Mouse (Mus musculus): ENCODE measurements around the gene Cacnb3.

The Cacnb3 gene

GRCm38 (mm10) chr15:98676471-98676870 is 45.8 kb downstream of the Cacnb3 start:
- DNase-seq: peak; percentile 68 to 70

GRCm38 (mm10) chr15:98676940-98677728 is 46.5 kb downstream of the Cacnb3 start, which contains the start of gene Rnd1:
Gene Rnd1, minus strand, starts transcription at chr15:98677461.
- peak; percentile 94 to 95 for DNase-seq

DNA sequence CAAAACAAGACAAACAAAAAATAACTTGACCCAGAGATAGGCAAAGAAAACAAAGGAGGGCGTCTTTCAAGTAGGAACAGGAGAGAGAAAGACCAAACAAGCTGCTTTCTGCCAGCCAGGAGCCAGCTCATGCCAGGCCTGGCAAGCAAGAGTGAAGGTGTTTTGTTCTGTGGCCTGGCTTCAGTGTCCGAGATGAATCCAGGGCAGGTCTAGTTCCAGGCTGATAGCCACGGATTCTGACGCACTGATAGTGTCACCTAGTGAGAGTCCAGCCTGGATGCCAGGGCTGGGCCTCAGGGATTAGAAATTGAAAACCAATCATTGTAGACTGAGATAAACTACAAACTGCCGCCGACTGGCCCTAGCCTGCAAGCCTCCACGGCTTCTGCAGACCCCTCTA is 47.3 kb downstream of the Cacnb3 start:
- DNase-seq: peak in 1 of 2 experiments; percentile 35

DNA sequence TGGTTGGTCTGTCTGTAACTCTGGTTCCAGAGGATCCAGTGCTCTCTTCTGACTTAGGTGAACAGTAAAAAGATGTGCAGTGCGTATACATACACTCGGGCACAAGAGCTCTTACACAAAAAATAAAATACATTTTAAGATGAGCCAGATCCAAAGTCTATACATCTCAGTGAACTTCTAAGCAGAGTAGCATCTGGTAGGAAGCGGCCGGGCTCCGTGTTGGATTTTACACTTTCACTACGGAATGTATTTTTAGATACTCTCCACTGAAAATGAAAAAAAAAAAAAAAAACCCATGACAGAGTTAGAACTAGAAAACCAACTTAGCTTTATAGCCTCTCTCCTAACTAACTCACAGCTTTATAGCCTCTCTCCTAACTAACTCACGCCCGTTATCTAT is 50.0 kb downstream of the Cacnb3 start:
- DNase-seq: no peak

DNA sequence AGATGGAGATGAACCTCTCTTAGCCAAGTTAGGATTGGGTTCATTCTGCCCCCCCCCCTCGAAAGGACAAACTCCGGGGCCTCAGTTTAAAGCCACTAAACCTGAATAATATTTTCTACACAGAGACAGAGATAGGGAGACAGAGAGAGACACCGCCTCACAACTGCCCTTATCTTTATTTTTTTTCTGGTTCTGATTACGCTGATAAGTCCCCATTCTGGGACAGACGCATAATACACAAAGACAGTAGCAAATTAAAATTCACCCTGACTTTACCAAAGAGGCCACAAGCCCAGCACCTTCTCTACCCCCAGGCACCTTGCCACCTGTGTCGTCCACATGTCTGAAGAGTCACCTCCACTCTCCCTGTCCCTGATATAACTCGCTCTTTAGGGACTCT is 51.0 kb downstream of the Cacnb3 start:
- no peak for DNase-seq

DNA sequence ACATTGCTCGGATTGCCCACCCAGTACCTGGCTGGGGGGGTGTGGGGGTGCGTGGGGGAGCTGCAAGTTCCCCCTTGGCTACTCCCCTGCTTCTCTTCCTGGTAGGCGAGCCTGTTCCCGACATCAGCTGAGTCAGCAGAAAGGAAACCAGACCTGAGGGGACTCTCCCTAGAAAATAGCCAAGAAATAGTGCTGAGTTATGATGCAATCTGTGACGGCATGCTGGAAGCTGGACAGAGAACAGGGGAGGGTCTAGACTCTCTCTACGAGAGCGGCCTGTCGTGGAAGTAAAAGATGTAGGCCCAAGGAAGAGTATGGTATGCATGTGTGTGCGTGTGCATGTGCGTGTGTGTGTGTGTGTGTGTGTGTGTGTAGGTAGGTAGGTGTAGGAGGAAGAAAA is 52.5 kb downstream of the Cacnb3 start:
- no peak for DNase-seq

DNA sequence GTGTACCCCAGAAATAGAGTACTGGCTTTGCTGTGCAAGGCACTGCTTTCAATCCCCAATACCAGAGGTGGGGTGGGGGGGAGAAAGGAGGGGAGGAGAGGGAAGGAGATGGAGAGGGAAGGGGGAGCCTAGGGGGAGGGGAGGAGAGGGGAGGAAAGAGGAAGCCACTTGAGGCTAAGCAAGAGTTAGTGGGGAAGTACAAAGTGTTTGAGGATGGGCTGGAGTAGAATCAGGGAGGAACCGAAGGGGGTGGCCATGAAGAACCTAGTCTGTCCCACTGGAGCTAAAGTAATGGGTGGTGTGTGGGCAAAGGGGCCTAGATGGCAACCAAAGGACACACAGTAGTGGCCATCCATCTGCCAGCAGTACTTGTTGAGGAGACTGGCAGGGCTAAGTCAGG is 53.1 kb downstream of the Cacnb3 start:
- DNase-seq: no peak

- DNase-seq: no peak
Measured at GRCm38 (mm10) chr15:98685926-98686325, 55.3 kb downstream of the Cacnb3 start.

GRCm38 (mm10) chr15:98689682-98690081 is 59.0 kb downstream of the Cacnb3 start:
- no peak for DNase-seq

- DNase-seq: no peak
Measured at GRCm38 (mm10) chr15:98691486-98692147, 61.0 kb downstream of the Cacnb3 start.

DNA sequence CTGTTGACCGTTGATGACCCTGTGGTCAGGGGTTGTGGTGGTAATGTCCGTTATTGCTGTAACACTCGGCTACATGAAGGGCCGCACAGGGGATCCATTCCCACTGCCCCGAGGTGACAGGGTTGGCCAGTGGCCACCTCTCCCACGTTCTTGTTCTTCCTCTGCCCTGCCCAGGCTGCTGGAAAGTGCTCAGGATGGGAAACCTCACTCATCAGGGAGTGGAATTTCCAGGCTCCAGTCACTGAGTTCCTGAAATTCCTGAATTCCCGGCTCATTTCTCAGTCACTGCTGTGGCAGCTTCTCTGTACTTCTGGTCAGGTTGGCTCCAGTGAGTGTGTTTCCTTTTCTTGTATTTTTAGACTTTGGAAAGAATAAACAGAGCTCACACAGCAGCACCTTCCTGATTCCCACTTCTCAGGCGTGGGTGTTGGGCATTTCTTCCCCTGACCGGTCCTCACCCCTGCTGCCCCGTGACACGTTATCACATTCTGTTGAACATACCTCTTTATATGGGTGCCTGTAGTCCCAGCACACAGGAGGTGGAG is 61.6 kb downstream of the Cacnb3 start:
- DNase-seq: no peak

All from cerebellum, adult 18-20 months (tissue).